Mouse (Mus musculus) erythroblast, embryonic 14.5 days (primary cell): ENCODE data around the gene Olfr313.

Experiments used
- GATA1 ChIP-seq: IDR thresholded peaks from 2 replicates; pipeline ENCODE4 v1.6.1; 2012; ENCODE audit warnings: low read length, inconsistent platforms, mixed read lengths
- TAL1 ChIP-seq: IDR thresholded peaks from 3 replicates; pipeline ENCODE4 v1.6.1; 2012; ENCODE audit warnings: low read length, inconsistent platforms, mixed read lengths

DNA sequence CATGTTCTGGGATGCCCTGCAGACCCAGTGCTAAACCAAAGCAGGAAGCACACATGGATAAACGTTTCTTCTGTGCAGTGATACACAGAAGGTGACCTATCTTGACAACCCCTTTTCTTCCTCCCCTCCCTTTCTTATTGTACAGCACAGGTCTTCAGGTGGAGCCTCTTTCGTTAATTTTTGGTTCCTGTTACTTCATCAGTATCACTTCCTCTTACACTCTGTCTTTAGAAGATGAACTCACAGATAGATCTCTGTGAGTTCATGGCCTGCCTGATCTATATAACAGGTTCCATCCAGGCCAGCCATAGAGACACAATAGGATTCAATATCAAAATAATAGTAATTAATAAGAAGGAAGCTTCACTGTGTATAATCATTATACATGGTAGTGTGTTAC, 24.7 kb upstream of the Olfr313 start:
- TF ChIP-seq TAL1 (no peak), GATA1 (no peak)
